Mouse (Mus musculus) lung, adult 2 months (tissue): Measurements from ENCODE around the gene Tcf25.

Source experiments
- CTCF ChIP-seq: fragments of 200-500 bp; IDR thresholded peaks from 2 replicates; pipeline ENCODE4 v1.5.1; 2011; ENCODE audit warnings: mild to moderate bottlenecking, low read length, control low read depth; ENCODE audit not compliant: insufficient read depth
- POLR2A ChIP-seq: fragments of 200-500 bp; IDR thresholded peaks from 2 replicates; pipeline ENCODE4 v1.6.1; 2011; ENCODE audit warnings: low read depth, mild to moderate bottlenecking, control low read depth, low read length, borderline replicate concordance; ENCODE audit errors: extremely low read depth

- TF ChIP-seq CTCF (no peak), POLR2A (no peak)
Observed at GRCm38 (mm10) chr8:123414255-123414654, 40.7 kb downstream of the Tcf25 start.
